Mouse (Mus musculus): Measurements from ENCODE around the gene Amhr2.

GRCm38 (mm10) chr15:102402210-102402609 is 43.0 kb upstream of the Amhr2 start:
- TF ChIP-seq CTCF (IDR thresholded peaks at IDR 0.05; ENCODE audit: control insufficient read depth, insufficient read depth, insufficient read length) (no peak), USF1 (IDR thresholded peaks at IDR 0.05; ENCODE audit: low read depth) (no peak), CEBPB (IDR thresholded peaks at IDR 0.05; ENCODE audit: low read depth) (no peak)
